Mouse (Mus musculus): ENCODE results near the gene Smim15.

- TF ChIP-seq POLR2A (IDR thresholded peaks at IDR 0.05; ENCODE audit: low read depth, low read length) (no peak), CTCF (IDR thresholded peaks at IDR 0.05; ENCODE audit: extremely low read depth, insufficient read length, insufficient replicate concordance, low read depth, low read length) (0 out of 2 replicates have a peak, but pooled peaks have one; percentile 14)
Observed at GRCm38 (mm10) chr13:108043431-108044221, 620 bp upstream of the Smim15 start.
